Mouse (Mus musculus): ENCODE measurements around the gene Aasdh. TPM values are rescaled to one million over a fixed set of nuclear protein-coding genes. Genes with fewer than 3 reads are reported as not detected.

Gene Aasdh
- polyA plus RNA-seq (2012; ENCODE audit: insufficient read depth, low replicate concordance): 0.31 TPM in 1 of 2 replicates, not detected in the other

- peaks cover 29% of the 10 kb centered on the region for H3K4me1 ChIP-seq
- peaks cover 27% of the 10 kb centered on the region for H3K36me3 ChIP-seq (replicated peaks; ENCODE audit: low read length)
- no peaks in the 10 kb centered on the region for H3K27me3 ChIP-seq (replicated peaks)
- peak within 1 kb of the TSS; percentile 94 for H3K4me3 ChIP-seq (replicated peaks)
- no peaks in the 10 kb centered on the region for H3K9me3 ChIP-seq
- no peak for TF ChIP-seq GATA1 (IDR thresholded peaks at IDR 0.05; ENCODE audit: borderline replicate concordance, low read length)
- no peak for TF ChIP-seq FLI1 (IDR thresholded peaks at IDR 0.05; ENCODE audit: low read length)
Measured at GRCm38 (mm10) chr5:76905405-76906154, at the start of gene Aasdh. TSS of gene Aasdh (minus strand) at chr5:76905514.

GRCm38 (mm10) chr5:76954271-76954900 is 49.1 kb upstream of the Aasdh start:
- Histone ChIP-seq H3K4me1 (peaks cover 50% of the 10 kb centered on the region), H3K27me3 (replicated peaks) (no peaks in the 10 kb centered on the region), H3K36me3 (replicated peaks; ENCODE audit: low read length) (peaks cover 51% of the 10 kb centered on the region)

GRCm38 (mm10) chr5:76953794-76954193 is 48.5 kb upstream of the Aasdh start:
- Histone ChIP-seq H3K4me3 (replicated peaks) (no peak overlapping the region), H3K9me3 (no peaks in the 10 kb centered on the region), H3K27me3 (replicated peaks) (no peaks in the 10 kb centered on the region), H3K36me3 (replicated peaks; ENCODE audit: low read length) (peaks cover 47% of the 10 kb centered on the region), H3K4me1 (peaks cover 53% of the 10 kb centered on the region)
- TF ChIP-seq GATA1 (IDR thresholded peaks at IDR 0.05; ENCODE audit: borderline replicate concordance, low read length) (no peak), FLI1 (IDR thresholded peaks at IDR 0.05; ENCODE audit: low read length) (no peak)

More at GRCm38 (mm10) chr5:76954271-76954900, 49.1 kb upstream of the Aasdh start:
- no peak overlapping the region for H3K4me3 ChIP-seq (replicated peaks)
- no peaks in the 10 kb centered on the region for H3K9me3 ChIP-seq
- TF ChIP-seq GATA1 (IDR thresholded peaks at IDR 0.05; ENCODE audit: borderline replicate concordance, low read length): no peak
- no peak for TF ChIP-seq FLI1 (IDR thresholded peaks at IDR 0.05; ENCODE audit: low read length)

GRCm38 (mm10) chr5:76952112-76953040 is 47.1 kb upstream of the Aasdh start:
- peaks cover 61% of the 10 kb centered on the region for H3K4me1 ChIP-seq
- peaks cover 33% of the 10 kb centered on the region for H3K36me3 ChIP-seq (replicated peaks; ENCODE audit: low read length)
- H3K27me3 ChIP-seq (replicated peaks): no peaks in the 10 kb centered on the region
- no peaks in the 10 kb centered on the region for H3K9me3 ChIP-seq
- peak overlapping the region; percentile 100 for H3K4me3 ChIP-seq (replicated peaks)
- TF ChIP-seq GATA1 (IDR thresholded peaks at IDR 0.05; ENCODE audit: borderline replicate concordance, low read length) (no peak), FLI1 (IDR thresholded peaks at IDR 0.05; ENCODE audit: low read length) (no peak)

GRCm38 (mm10) chr5:76951106-76952027 is 46.1 kb upstream of the Aasdh start, which contains the start of the genes Paics and Ppat:
TSS of gene Paics (plus strand) at chr5:76951307.
TSS of gene Ppat (minus strand) at chr5:76951578.
- H3K4me3 ChIP-seq (replicated peaks): peak within 1 kb of the TSS; percentile 100
- H3K4me1 ChIP-seq: peaks cover 67% of the 10 kb centered on the region
- H3K36me3 ChIP-seq (replicated peaks; ENCODE audit: low read length): peaks cover 23% of the 10 kb centered on the region
- H3K9me3 ChIP-seq: no peaks in the 10 kb centered on the region
- no peaks in the 10 kb centered on the region for H3K27me3 ChIP-seq (replicated peaks)
- TF ChIP-seq FLI1 (IDR thresholded peaks at IDR 0.05; ENCODE audit: low read length) (peak; percentile 79; the same call in 1 of the 2 replicates), GATA1 (IDR thresholded peaks at IDR 0.05; ENCODE audit: borderline replicate concordance, low read length) (no peak)

GRCm38 (mm10) chr5:76950343-76951105 is 45.2 kb upstream of the Aasdh start:
- H3K4me1 ChIP-seq: peaks cover 75% of the 10 kb centered on the region
- H3K9me3 ChIP-seq: no peaks in the 10 kb centered on the region
- peak overlapping the region; percentile 100 for H3K4me3 ChIP-seq (replicated peaks)
- no peaks in the 10 kb centered on the region for H3K27me3 ChIP-seq (replicated peaks)
- H3K36me3 ChIP-seq (replicated peaks; ENCODE audit: low read length): peaks cover 17% of the 10 kb centered on the region
- no peak for TF ChIP-seq FLI1 (IDR thresholded peaks at IDR 0.05; ENCODE audit: low read length)
- TF ChIP-seq GATA1 (IDR thresholded peaks at IDR 0.05; ENCODE audit: borderline replicate concordance, low read length): no peak

- no peak for TF ChIP-seq GATA1 (IDR thresholded peaks at IDR 0.05; ENCODE audit: borderline replicate concordance, low read length)
- Histone ChIP-seq H3K27me3 (replicated peaks) (no peaks in the 10 kb centered on the region), H3K4me1 (peaks cover 68% of the 10 kb centered on the region), H3K4me3 (replicated peaks) (peak overlapping the region; percentile 74), H3K36me3 (replicated peaks; ENCODE audit: low read length) (peaks cover 8% of the 10 kb centered on the region), H3K9me3 (no peaks in the 10 kb centered on the region)
Measured at GRCm38 (mm10) chr5:76947758-76948157, 42.4 kb upstream of the Aasdh start.

GRCm38 (mm10) chr5:76947142-76947541 is 41.8 kb upstream of the Aasdh start:
- Histone ChIP-seq H3K4me1 (peaks cover 65% of the 10 kb centered on the region), H3K36me3 (replicated peaks; ENCODE audit: low read length) (peaks cover 12% of the 10 kb centered on the region), H3K9me3 (no peaks in the 10 kb centered on the region), H3K27me3 (replicated peaks) (no peaks in the 10 kb centered on the region), H3K4me3 (replicated peaks) (peak overlapping the region; percentile 47)
- TF ChIP-seq GATA1 (IDR thresholded peaks at IDR 0.05; ENCODE audit: borderline replicate concordance, low read length) (no peak), FLI1 (IDR thresholded peaks at IDR 0.05; ENCODE audit: low read length) (no peak)

Measured in megakaryocyte, embryonic 14.5 days (primary cell).